Mouse (Mus musculus) neural tube, embryonic 14.5 days (tissue): ENCODE results near the gene Mink1. TPM values are rescaled to one million over a fixed set of nuclear protein-coding genes. Genes with fewer than 3 reads are reported as not detected.

Experiments
- ATAC-seq: fragments of 200-750 bp; cut with Nextera tagmentation; 2 replicates; pipeline ENCODE4 v1.8.0; 2017; ENCODE audit warnings: low read depth, mild to moderate bottlenecking, moderate TSS enrichment, moderate library complexity
- H3K27ac ChIP-seq: fragments of 300-500 bp; sonication (generic); 2 replicates; pipeline ENCODE4 v1.5.1; 2014; ENCODE audit warnings: low read depth, mild to moderate bottlenecking, control low read depth, low read length, moderate library complexity, mixed read lengths
- H3K27me3 ChIP-seq: fragments of 300-500 bp; sonication (generic); 2 replicates; pipeline ENCODE4 v1.6.1; 2014; ENCODE audit warnings: low read length; ENCODE audit not compliant: control insufficient read depth, insufficient read depth
- H3K36me3 ChIP-seq: fragments of 300-500 bp; sonication (generic); 2 replicates; pipeline ENCODE4 v1.6.1; 2014; ENCODE audit warnings: low read length, mixed read lengths; ENCODE audit not compliant: control insufficient read depth, insufficient read depth
- H3K4me1 ChIP-seq: fragments of 300-500 bp; sonication (generic); 2 replicates; pipeline ENCODE4 v1.6.1; 2014; ENCODE audit warnings: low read length; ENCODE audit not compliant: control insufficient read depth, insufficient read depth
- H3K4me2 ChIP-seq: fragments of 300-500 bp; sonication (generic); 2 replicates; pipeline ENCODE4 v1.6.1; 2014; ENCODE audit warnings: mild to moderate bottlenecking, low read depth, low read length, control low read depth
- H3K4me3 ChIP-seq: fragments of 300-500 bp; sonication (generic); 2 replicates; pipeline ENCODE4 v1.5.1; 2014; ENCODE audit warnings: low read depth, low read length, control low read depth, mixed read lengths
- H3K9ac ChIP-seq: fragments of 300-500 bp; sonication (generic); replicated peaks from 2 replicates; pipeline ENCODE4 v1.6.1; 2014; ENCODE audit warnings: low read depth, mild to moderate bottlenecking, control low read depth, low read length, mixed read lengths
- H3K9me3 ChIP-seq: fragments of 300-500 bp; sonication (generic); 2 replicates; pipeline ENCODE4 v1.6.1; 2016; ENCODE audit warnings: low read length; ENCODE audit not compliant: control insufficient read depth
- WGBS: fragments of 180-500 bp; shearing (Covaris S2); extraction: QIAGEN DNeasy Blood & Tissue Kit; methylation state at CpG from one replicate; pipeline ENCODE4 v1.1.7; 2014; 5-methylcytosine and 5-hydroxymethylcytosine counted together
- polyA plus RNA-seq: library from polyadenylated mRNA; unstranded; fragments of >200 nt; fragmentation: Nextera tagmentation; extraction: Ambion mirVana; gene quantifications from 2 replicates; pipeline ENCODE4 v1.2.1, GENCODE M21; 2014

Mink1 gene
- polyA plus RNA-seq, 1 experiment from 2014 or later = 20.2 TPM

- no peak overlapping the region for H3K27ac ChIP-seq
- no peaks in the 10 kb centered on the region for H3K4me1 ChIP-seq
- no peaks in the 10 kb centered on the region for H3K27me3 ChIP-seq
- no peaks in the 10 kb centered on the region for H3K36me3 ChIP-seq
- no peak overlapping the region for H3K4me2 ChIP-seq
- WGBS = 77% methylated on average over 4 of the region's 4 CpGs
- H3K9me3 ChIP-seq = no peaks in the 10 kb centered on the region
- H3K9ac ChIP-seq = no peak overlapping the region
- no peak overlapping the region for H3K4me3 ChIP-seq
- ATAC-seq = no peak
These were observed 64.2 kb downstream of the Mink1 start for GRCm38 (mm10) chr11:70626877-70627276.

GRCm38 (mm10) chr11:70628431-70628830, 65.8 kb downstream of the Mink1 start:
- Histone ChIP-seq H3K9me3 (no peaks in the 10 kb centered on the region), H3K4me3 (no peak overlapping the region), H3K9ac (no peak overlapping the region), H3K27ac (no peak overlapping the region), H3K4me1 (no peaks in the 10 kb centered on the region), H3K4me2 (no peak overlapping the region), H3K27me3 (no peaks in the 10 kb centered on the region), H3K36me3 (no peaks in the 10 kb centered on the region)
- WGBS = 77% methylated on average over 2 of the region's 2 CpGs
- no peak for ATAC-seq

- H3K4me1 ChIP-seq = no peaks in the 10 kb centered on the region
- no peaks in the 10 kb centered on the region for H3K36me3 ChIP-seq
- H3K4me3 ChIP-seq = no peak overlapping the region
- 52% methylated on average over 5 of the region's 5 CpGs for WGBS
- ATAC-seq = no peak
- H3K27ac ChIP-seq = no peak overlapping the region
- no peaks in the 10 kb centered on the region for H3K27me3 ChIP-seq
- no peak overlapping the region for H3K9ac ChIP-seq
- no peaks in the 10 kb centered on the region for H3K9me3 ChIP-seq
- H3K4me2 ChIP-seq = no peak overlapping the region
These were observed 66.9 kb downstream of the Mink1 start for GRCm38 (mm10) chr11:70629557-70629956.

- WGBS = 72% methylated on average over 7 of the region's 7 CpGs
- no peak overlapping the region for H3K4me3 ChIP-seq
These were observed 67.4 kb downstream of the Mink1 start for GRCm38 (mm10) chr11:70630129-70630528.

GRCm38 (mm10) chr11:70635601-70636000, 72.9 kb downstream of the Mink1 start:
- no peak for ATAC-seq
- Histone ChIP-seq H3K27me3 (no peaks in the 10 kb centered on the region), H3K4me3 (no peak overlapping the region), H3K9me3 (no peaks in the 10 kb centered on the region), H3K4me2 (no peak overlapping the region), H3K36me3 (no peaks in the 10 kb centered on the region), H3K27ac (no peak overlapping the region), H3K4me1 (no peaks in the 10 kb centered on the region), H3K9ac (no peak overlapping the region)
- WGBS = 83% methylated on average over 4 of the region's 4 CpGs

More at GRCm38 (mm10) chr11:70630129-70630528, 67.4 kb downstream of the Mink1 start:
- no peak for ATAC-seq
- no peaks in the 10 kb centered on the region for H3K36me3 ChIP-seq
- H3K4me2 ChIP-seq = no peak overlapping the region
- H3K4me1 ChIP-seq = no peaks in the 10 kb centered on the region
- no peaks in the 10 kb centered on the region for H3K27me3 ChIP-seq
- H3K9ac ChIP-seq = no peak overlapping the region
- no peaks in the 10 kb centered on the region for H3K9me3 ChIP-seq
- H3K27ac ChIP-seq = no peak overlapping the region

GRCm38 (mm10) chr11:70637764-70638163, 75.1 kb downstream of the Mink1 start:
- 92% methylated on average over 1 of the region's 1 CpGs for WGBS
- no peak for ATAC-seq

GRCm38 (mm10) chr11:70638293-70638692, 75.6 kb downstream of the Mink1 start:
- no peaks in the 10 kb centered on the region for H3K27me3 ChIP-seq
- no peaks in the 10 kb centered on the region for H3K4me1 ChIP-seq
- H3K9ac ChIP-seq = no peak overlapping the region
- H3K27ac ChIP-seq = no peak overlapping the region
- ATAC-seq = no peak
- 78% methylated on average over 1 of the region's 1 CpGs for WGBS
- no peak overlapping the region for H3K4me3 ChIP-seq
- H3K4me2 ChIP-seq = no peak overlapping the region
- 0 out of 2 replicates have a peak, but pooled peaks cover 2% of the 10 kb centered on the region for H3K36me3 ChIP-seq
- H3K9me3 ChIP-seq = no peaks in the 10 kb centered on the region

More at GRCm38 (mm10) chr11:70637764-70638163, 75.1 kb downstream of the Mink1 start:
- Histone ChIP-seq H3K36me3 (0 out of 2 replicates have a peak, but pooled peaks cover under 1% of the 10 kb centered on the region), H3K27me3 (no peaks in the 10 kb centered on the region), H3K4me2 (no peak overlapping the region), H3K9ac (no peak overlapping the region), H3K4me3 (no peak overlapping the region), H3K27ac (no peak overlapping the region), H3K4me1 (no peaks in the 10 kb centered on the region), H3K9me3 (no peaks in the 10 kb centered on the region)

GRCm38 (mm10) chr11:70638714-70639278, 76.1 kb downstream of the Mink1 start, which contains the start of gene Gp1ba:
Gene Gp1ba, plus strand, starts transcription at chr11:70639122.
- Histone ChIP-seq H3K9ac (no peak within 1 kb of the TSS), H3K4me1 (no peaks in the 10 kb centered on the region), H3K4me3 (no peak within 1 kb of the TSS), H3K27me3 (no peaks in the 10 kb centered on the region), H3K9me3 (no peaks in the 10 kb centered on the region), H3K4me2 (no peak within 1 kb of the TSS), H3K36me3 (0 out of 2 replicates have a peak, but pooled peaks cover 2% of the 10 kb centered on the region), H3K27ac (no peak within 1 kb of the TSS)
- ATAC-seq = no peak
- 55% methylated on average over 5 of the region's 5 CpGs for WGBS

GRCm38 (mm10) chr11:70639976-70640375, 77.3 kb downstream of the Mink1 start:
- ATAC-seq = no peak
- H3K36me3 ChIP-seq = peaks cover 12% of the 10 kb centered on the region
- WGBS = 88% methylated on average over 8 of the region's 8 CpGs

More at GRCm38 (mm10) chr11:70639976-70640375, 77.3 kb downstream of the Mink1 start:
- Histone ChIP-seq H3K4me2 (no peak overlapping the region), H3K9ac (no peak overlapping the region), H3K4me1 (no peaks in the 10 kb centered on the region), H3K4me3 (no peak overlapping the region), H3K27me3 (no peaks in the 10 kb centered on the region), H3K9me3 (no peaks in the 10 kb centered on the region), H3K27ac (no peak overlapping the region)
